Mouse (Mus musculus): Measurements from ENCODE around the gene Mustn1. TPM values are rescaled to one million over a fixed set of nuclear protein-coding genes. Genes with fewer than 3 reads are reported as not detected.

Mustn1 gene
- polyA plus RNA-seq (2014; fragmentation: Illumina TruSeq; extraction: RNeasy Lipid Tissue Mini Kit (QIAGEN cat#74804); ENCODE audit: low read depth, low replicate concordance), result 0.52 TPM

DNA sequence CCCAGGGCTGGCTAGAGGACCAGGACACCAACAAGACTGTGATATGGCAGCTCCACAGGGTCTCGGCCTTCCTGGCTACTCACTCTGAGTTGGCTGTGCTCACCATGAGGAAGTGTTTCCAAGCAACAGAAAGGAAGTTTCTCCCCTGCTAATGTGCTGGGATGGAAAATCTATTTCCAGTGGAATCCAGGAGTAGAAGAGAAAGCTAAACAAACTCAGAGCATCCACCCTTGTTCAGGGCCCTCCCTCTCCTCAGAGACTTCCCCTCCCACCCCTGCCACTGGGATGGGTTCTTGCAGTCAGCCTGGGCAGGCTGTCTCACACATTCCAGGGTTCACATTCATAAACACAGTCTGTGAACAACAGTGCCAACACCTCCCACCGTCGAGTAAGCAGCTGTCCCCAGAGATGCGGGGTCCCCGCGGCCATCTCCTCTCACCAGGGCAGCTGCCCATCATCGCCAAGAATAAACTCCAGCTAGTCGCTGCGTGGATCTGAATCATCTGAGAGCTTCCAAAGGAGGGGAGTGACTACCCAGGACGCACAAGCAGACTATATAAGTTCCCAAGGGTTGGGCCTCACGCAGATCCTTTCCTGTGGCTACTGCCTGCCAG is at the start of gene Mustn1:
Mustn1 (plus strand) TSS at position 243 of the 614 bp plus-strand sequence.

DNA sequence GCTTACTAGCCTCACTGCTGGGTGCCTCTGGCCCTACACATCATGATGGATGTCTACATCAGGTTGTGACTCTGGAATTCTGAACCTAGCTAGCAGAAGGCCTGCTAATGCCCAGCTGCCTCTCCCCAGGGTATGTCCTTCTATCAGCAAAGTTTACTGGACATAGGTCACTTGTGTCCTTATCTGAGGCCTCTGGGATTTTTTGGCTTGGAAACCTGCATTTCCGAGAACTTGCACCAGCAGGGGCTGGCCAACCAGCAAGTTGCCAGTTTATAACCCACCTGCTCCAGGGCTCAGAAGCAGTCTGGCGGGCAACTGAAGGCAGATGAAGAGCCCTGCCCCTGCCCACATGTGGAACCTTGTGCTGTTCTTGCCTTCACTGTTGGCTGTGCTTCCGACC is 7.2 kb downstream of the Mustn1 start, which contains the start of gene Itih4:
Itih4 (plus strand) TSS at position 273 of the 400 bp plus-strand sequence.

DNA sequence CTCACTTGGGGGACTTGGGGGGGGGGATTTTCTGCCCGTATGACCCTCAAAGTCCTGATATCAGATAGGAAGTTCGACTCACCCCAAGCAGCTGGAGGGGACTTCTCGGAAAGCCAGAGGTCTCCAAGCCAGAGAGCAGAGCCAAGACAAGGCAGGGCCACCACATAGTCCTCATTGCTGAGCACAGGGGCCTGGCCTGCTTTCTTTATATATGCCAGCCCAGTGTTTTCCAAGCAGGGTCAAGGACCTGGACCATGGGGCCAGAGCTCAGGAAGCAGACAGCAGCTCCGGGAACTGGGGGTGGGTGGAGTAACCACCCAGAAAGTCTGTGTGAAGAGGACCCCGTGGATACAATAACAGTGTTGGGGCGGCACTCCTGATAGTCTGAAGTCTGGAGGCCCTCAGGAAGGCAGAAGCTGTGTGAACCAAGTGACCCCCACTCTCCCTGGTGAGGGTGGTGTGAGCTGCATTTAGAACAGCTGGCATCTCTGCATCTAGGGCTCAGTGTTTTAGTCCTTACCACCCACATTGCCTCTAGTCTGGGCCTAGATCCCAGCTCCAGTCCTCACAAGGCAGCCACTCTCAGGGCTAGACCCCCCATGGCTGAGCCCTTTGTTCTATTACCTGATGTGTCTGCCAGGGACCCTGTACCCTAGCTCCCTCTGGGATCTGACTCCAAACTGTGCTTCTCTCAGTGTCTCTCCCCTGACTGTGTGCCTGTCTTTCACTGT is 44.5 kb downstream of the Mustn1 start, which contains the start of gene Itih3:
Itih3 (minus strand) TSS at position 386 of the 731 bp plus-strand sequence.

Other genes with a start within 250 kb of the Mustn1 start
- gene Rft1, start 224.8 kb upstream of the Mustn1 start, polyA plus RNA-seq (2014; fragmentation: Illumina TruSeq; extraction: RNeasy Lipid Tissue Mini Kit (QIAGEN cat#74804); ENCODE audit: low read depth, low replicate concordance), result 39.8 TPM
- 21.9 TPM for gene Sfmbt1, start 164.4 kb upstream of the Mustn1 start, polyA plus RNA-seq (2014; fragmentation: Illumina TruSeq; extraction: RNeasy Lipid Tissue Mini Kit (QIAGEN cat#74804); ENCODE audit: low read depth, low replicate concordance)
- 8.3 TPM for gene Tmem110, start 53.6 kb upstream of the Mustn1 start, polyA plus RNA-seq (2014; fragmentation: Illumina TruSeq; extraction: RNeasy Lipid Tissue Mini Kit (QIAGEN cat#74804); ENCODE audit: low read depth, low replicate concordance)
- 0.35 TPM for gene Itih4, start 7.3 kb downstream of the Mustn1 start, polyA plus RNA-seq (2014; fragmentation: Illumina TruSeq; extraction: RNeasy Lipid Tissue Mini Kit (QIAGEN cat#74804); ENCODE audit: low read depth, low replicate concordance)
- gene Itih3, start 44.6 kb downstream of the Mustn1 start, polyA plus RNA-seq (2014; fragmentation: Illumina TruSeq; extraction: RNeasy Lipid Tissue Mini Kit (QIAGEN cat#74804); ENCODE audit: low read depth, low replicate concordance), result not detected
- not detected for gene Itih1, start 64.1 kb downstream of the Mustn1 start, polyA plus RNA-seq (2014; fragmentation: Illumina TruSeq; extraction: RNeasy Lipid Tissue Mini Kit (QIAGEN cat#74804); ENCODE audit: low read depth, low replicate concordance)
- 18.3 TPM for gene Nek4, start 72.2 kb downstream of the Mustn1 start, polyA plus RNA-seq (2014; fragmentation: Illumina TruSeq; extraction: RNeasy Lipid Tissue Mini Kit (QIAGEN cat#74804); ENCODE audit: low read depth, low replicate concordance)
- 154 TPM for gene Glt8d1, start 122.2 kb downstream of the Mustn1 start, polyA plus RNA-seq (2014; fragmentation: Illumina TruSeq; extraction: RNeasy Lipid Tissue Mini Kit (QIAGEN cat#74804); ENCODE audit: low read depth, low replicate concordance)
- gene Spcs1, start 122.5 kb downstream of the Mustn1 start, polyA plus RNA-seq (2014; fragmentation: Illumina TruSeq; extraction: RNeasy Lipid Tissue Mini Kit (QIAGEN cat#74804); ENCODE audit: low read depth, low replicate concordance), result 454 TPM
- gene Pbrm1, start 139.9 kb downstream of the Mustn1 start, polyA plus RNA-seq (2014; fragmentation: Illumina TruSeq; extraction: RNeasy Lipid Tissue Mini Kit (QIAGEN cat#74804); ENCODE audit: low read depth, low replicate concordance), result 93.6 TPM
- 211 TPM for gene Gnl3, start 140.0 kb downstream of the Mustn1 start, polyA plus RNA-seq (2014; fragmentation: Illumina TruSeq; extraction: RNeasy Lipid Tissue Mini Kit (QIAGEN cat#74804); ENCODE audit: low read depth, low replicate concordance)
- gene Smim4, start 249.8 kb downstream of the Mustn1 start, polyA plus RNA-seq (2014; fragmentation: Illumina TruSeq; extraction: RNeasy Lipid Tissue Mini Kit (QIAGEN cat#74804); ENCODE audit: low read depth, low replicate concordance), result 16.9 TPM

All from adrenal gland, adult 10 weeks (tissue).